Mouse (Mus musculus) E14TG2a.4 (cell line): Measurements from ENCODE around the gene Ccdc124.

ENCODE experiments used
- H3K27me3 ChIP-seq: 2 replicates; pipeline ENCODE4 v1.6.1; 2014; ENCODE audit warnings: low read length, control low read depth; ENCODE audit not compliant: insufficient read depth
- H3K36me3 ChIP-seq: 2 replicates; pipeline ENCODE4 v1.6.1; 2014; ENCODE audit warnings: low read length, control low read depth; ENCODE audit not compliant: insufficient read depth
- H3K4me1 ChIP-seq: replicated peaks from 2 replicates; pipeline ENCODE4 v1.6.1; 2014; ENCODE audit warnings: low read depth, low read length, control low read depth
- H3K4me3 ChIP-seq: replicated peaks from 2 replicates; pipeline ENCODE4 v1.5.1; 2014; ENCODE audit warnings: mild to moderate bottlenecking, low read length
- H3K9me3 ChIP-seq: 2 replicates; pipeline ENCODE4 v1.6.1; 2014; ENCODE audit warnings: low read length, control low read depth
- CTCF ChIP-seq: conservative IDR thresholded peaks from 2 replicates; pipeline ENCODE4 v1.5.1; 2014; ENCODE audit warnings: low read length
- NANOG ChIP-seq: IDR thresholded peaks from 2 replicates; pipeline ENCODE4 v1.6.1; 2014; ENCODE audit warnings: borderline replicate concordance, low read length, mixed read lengths
- POU5F1 ChIP-seq: IDR thresholded peaks from 2 replicates; pipeline ENCODE4 v1.6.1; 2014; ENCODE audit warnings: low read length, borderline replicate concordance

Gene Ccdc124

GRCm38 (mm10) chr8:70840590-70840989 is 33.1 kb downstream of the Ccdc124 start:
- no peaks in the 10 kb centered on the region for H3K9me3 ChIP-seq
- H3K4me1 ChIP-seq, result peaks cover 76% of the 10 kb centered on the region
- H3K4me3 ChIP-seq, result no peak overlapping the region; the same call in 1 of the 2 replicates
- H3K27me3 ChIP-seq, result peaks cover 7% of the 10 kb centered on the region; the same call in 1 of the 2 replicates
- peaks cover 19% of the 10 kb centered on the region for H3K36me3 ChIP-seq
- TF ChIP-seq CTCF (no peak), POU5F1 (no peak), NANOG (no peak)

- no peaks in the 10 kb centered on the region for H3K9me3 ChIP-seq
- peak within 1 kb of the TSS; percentile 88 for H3K4me3 ChIP-seq
- H3K36me3 ChIP-seq, result peaks cover 28% of the 10 kb centered on the region
- H3K27me3 ChIP-seq, result peaks cover 7% of the 10 kb centered on the region; the same call in 1 of the 2 replicates
- no peak for TF ChIP-seq CTCF
- TF ChIP-seq POU5F1, result no peak
- TF ChIP-seq NANOG, result no peak
- peaks cover 77% of the 10 kb centered on the region for H3K4me1 ChIP-seq
These were observed 34.1 kb downstream of the Ccdc124 start, which contains the start of gene Arrdc2 for GRCm38 (mm10) chr8:70839408-70840351. Arrdc2 (minus strand) TSS chr8:70839720.

DNA sequence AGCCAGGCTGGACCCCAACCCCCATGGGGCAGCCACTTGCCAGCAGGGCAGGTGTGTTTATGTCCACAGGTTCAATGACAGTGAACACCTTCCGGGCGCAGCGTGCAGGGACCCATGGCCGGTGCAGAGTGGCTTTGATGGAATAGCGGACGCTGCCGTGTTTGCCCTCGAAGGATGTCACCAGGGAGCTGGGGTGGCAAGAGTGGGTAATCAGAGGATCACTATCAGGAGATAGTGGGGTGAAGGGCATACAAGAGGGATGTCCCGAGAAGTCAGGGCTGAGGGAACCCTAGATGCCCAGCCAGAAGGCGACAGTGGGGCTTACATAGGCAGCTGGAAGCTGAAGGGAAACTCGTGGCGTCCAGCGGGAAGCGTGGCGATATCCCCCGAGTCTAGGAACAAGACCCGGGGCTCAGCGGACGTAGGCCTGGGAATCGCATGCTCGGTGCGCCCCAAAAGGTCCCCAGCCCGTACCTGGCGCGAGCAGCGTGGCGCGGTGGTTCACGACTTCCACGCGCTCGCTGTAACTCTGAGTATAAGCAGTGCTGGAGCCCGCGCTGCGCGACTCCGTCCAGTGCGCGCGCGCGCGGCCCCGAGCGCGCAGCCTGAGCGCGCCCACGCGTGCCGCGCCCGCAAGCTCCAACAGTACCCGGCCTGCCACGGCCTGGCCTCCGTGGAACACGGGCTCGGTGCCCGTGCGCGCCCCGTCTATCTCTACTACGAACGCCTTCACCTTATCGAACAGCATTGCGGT is 34.9 kb downstream of the Ccdc124 start:
- Histone ChIP-seq H3K9me3 (no peaks in the 10 kb centered on the region), H3K4me1 (peaks cover 74% of the 10 kb centered on the region), H3K27me3 (peaks cover 7% of the 10 kb centered on the region; the same call in 1 of the 2 replicates), H3K36me3 (peaks cover 30% of the 10 kb centered on the region), H3K4me3 (peak overlapping the region; percentile 88)
- TF ChIP-seq NANOG (no peak), POU5F1 (no peak), CTCF (no peak)

DNA sequence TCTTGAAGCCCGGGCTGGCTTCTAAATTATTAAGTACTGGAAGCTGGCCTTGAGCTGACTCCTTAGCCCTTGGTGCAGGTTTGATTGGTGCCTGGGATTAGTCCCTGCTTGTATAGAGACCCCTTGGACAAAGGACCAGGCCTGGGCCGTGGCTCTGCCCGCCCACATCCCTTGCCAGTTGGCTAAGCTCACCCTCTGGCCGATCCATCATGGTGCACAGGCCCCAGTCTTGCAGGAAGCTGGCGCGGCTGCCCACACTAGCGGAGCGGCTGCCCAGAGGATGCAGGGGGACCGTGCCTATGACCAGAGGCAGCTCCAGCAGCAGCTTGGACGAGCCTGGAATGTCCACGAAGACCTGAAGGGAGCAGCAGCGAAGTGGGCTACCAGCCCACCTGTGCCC is 37.1 kb downstream of the Ccdc124 start:
- Histone ChIP-seq H3K9me3 (no peaks in the 10 kb centered on the region), H3K4me1 (peaks cover 76% of the 10 kb centered on the region), H3K36me3 (peaks cover 30% of the 10 kb centered on the region), H3K4me3 (peak overlapping the region; percentile 20; the same call in 1 of the 2 replicates), H3K27me3 (no peaks in the 10 kb centered on the region)
- TF ChIP-seq CTCF, result no peak
- no peak for TF ChIP-seq NANOG
- no peak for TF ChIP-seq POU5F1

- TF ChIP-seq CTCF (no peak), POU5F1 (no peak), NANOG (no peak)
- H3K4me1 ChIP-seq, result peaks cover 64% of the 10 kb centered on the region
- H3K4me3 ChIP-seq, result peak overlapping the region; percentile 61
- no peaks in the 10 kb centered on the region for H3K9me3 ChIP-seq
- H3K27me3 ChIP-seq, result no peaks in the 10 kb centered on the region
- peaks cover 30% of the 10 kb centered on the region for H3K36me3 ChIP-seq
These were observed 39.7 kb downstream of the Ccdc124 start for GRCm38 (mm10) chr8:70834071-70834470.

- H3K9me3 ChIP-seq, result no peaks in the 10 kb centered on the region
- peak overlapping the region; percentile 61 for H3K4me3 ChIP-seq
- H3K27me3 ChIP-seq, result no peaks in the 10 kb centered on the region
- TF ChIP-seq CTCF (no peak), NANOG (no peak), POU5F1 (no peak)
- peaks cover 30% of the 10 kb centered on the region for H3K36me3 ChIP-seq
- peaks cover 62% of the 10 kb centered on the region for H3K4me1 ChIP-seq
These were observed 40.2 kb downstream of the Ccdc124 start for GRCm38 (mm10) chr8:70833520-70833919.

DNA sequence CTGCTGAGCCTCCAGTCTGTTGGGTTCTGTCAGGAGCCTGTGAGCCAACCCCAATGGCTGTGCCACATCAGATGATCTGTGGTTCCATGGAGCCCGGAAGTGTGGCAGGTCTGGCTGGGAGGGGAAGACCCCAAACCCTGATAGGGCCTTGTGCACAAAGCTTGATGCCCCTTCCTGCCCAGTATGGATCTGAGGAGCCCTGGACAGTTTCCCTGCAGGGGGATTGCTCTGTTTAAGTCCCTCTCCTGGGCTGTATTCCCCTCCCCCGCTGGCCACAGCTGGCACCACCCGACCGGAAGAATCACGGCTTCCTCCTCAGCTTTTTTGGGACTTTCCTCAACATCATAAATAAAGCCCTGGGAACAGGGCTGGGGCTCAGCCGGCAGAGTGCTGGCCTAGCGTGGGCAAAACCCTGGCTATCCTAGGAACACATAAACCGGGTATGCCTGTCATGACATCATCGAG is 40.7 kb downstream of the Ccdc124 start:
- Histone ChIP-seq H3K36me3 (peaks cover 30% of the 10 kb centered on the region), H3K9me3 (no peaks in the 10 kb centered on the region), H3K4me1 (peaks cover 59% of the 10 kb centered on the region), H3K4me3 (peak overlapping the region; percentile 61), H3K27me3 (no peaks in the 10 kb centered on the region)
- no peak for TF ChIP-seq CTCF
- TF ChIP-seq NANOG, result no peak
- TF ChIP-seq POU5F1, result no peak

DNA sequence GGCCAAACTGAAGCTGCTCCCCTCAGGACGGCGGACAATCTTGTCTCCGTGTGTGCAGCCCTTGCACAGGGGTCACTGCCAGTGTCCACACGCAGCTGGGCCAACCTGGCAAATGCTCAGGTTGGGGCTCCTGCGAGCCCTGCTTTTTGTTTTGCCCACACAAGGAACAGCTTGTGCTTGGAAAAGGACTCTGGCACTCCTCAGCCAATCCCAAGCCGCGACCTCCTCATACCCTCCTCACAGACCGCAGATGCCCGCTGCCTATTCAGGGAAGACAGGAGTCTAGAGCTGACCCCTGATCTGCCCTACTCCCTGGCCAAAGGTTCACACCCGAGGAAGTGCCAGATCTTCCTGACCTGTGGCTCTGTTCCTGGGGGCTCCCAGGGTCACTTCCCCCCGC is 41.4 kb downstream of the Ccdc124 start:
- no peaks in the 10 kb centered on the region for H3K27me3 ChIP-seq
- peaks cover 58% of the 10 kb centered on the region for H3K4me1 ChIP-seq
- 0 out of 2 replicates have a peak overlapping the region, but pooled peaks have one; percentile 61 for H3K4me3 ChIP-seq
- no peaks in the 10 kb centered on the region for H3K9me3 ChIP-seq
- peaks cover 29% of the 10 kb centered on the region for H3K36me3 ChIP-seq
- no peak for TF ChIP-seq NANOG
- no peak for TF ChIP-seq POU5F1
- TF ChIP-seq CTCF, result no peak
